Mouse (Mus musculus) frontal cortex, postnatal 10 days (tissue): ENCODE measurements around the gene Aebp1.
A peak's percentile ranks its signal among the peaks of the same experiment; 100 is the strongest.
"Not testable (repeated sequence)": the region's sequence is repeated elsewhere in the genome, so short reads cannot be mapped to it uniquely, and the experiment has no call there.

Source experiments
- DNase-seq, 2 experiments: peaks; one replicate each; pipeline ENCODE4 v3.0.0; 2022; ENCODE audit warnings: low spot score in 2 of 2, mixed read lengths in 1 of 2

Gene Aebp1

GRCm38 (mm10) chr11:5855902-5856301 lies 5.8 kb upstream of the Aebp1 start:
- peak in 1 of 2 experiments; percentile 42 for DNase-seq

GRCm38 (mm10) chr11:5856479-5857130 lies 5.1 kb upstream of the Aebp1 start:
- DNase-seq = no peak

- DNase-seq = no peak
Observed at GRCm38 (mm10) chr11:5858723-5859122, 3.0 kb upstream of the Aebp1 start.

GRCm38 (mm10) chr11:5859883-5860550 lies 1.7 kb upstream of the Aebp1 start:
- DNase-seq = no peak

GRCm38 (mm10) chr11:5860639-5861038 lies 1.1 kb upstream of the Aebp1 start:
- DNase-seq = no peak

- DNase-seq = no peak
Observed at GRCm38 (mm10) chr11:5862394-5863105, 803 bp downstream of the Aebp1 start.

- DNase-seq = no peak
Observed at GRCm38 (mm10) chr11:5867196-5867595, 5.4 kb downstream of the Aebp1 start.

GRCm38 (mm10) chr11:5868324-5868723 lies 6.6 kb downstream of the Aebp1 start:
- no peak for DNase-seq

GRCm38 (mm10) chr11:5869331-5869730 lies 7.6 kb downstream of the Aebp1 start:
- no peak for DNase-seq

GRCm38 (mm10) chr11:5870069-5870468 lies 8.3 kb downstream of the Aebp1 start:
- DNase-seq = no peak

- no peak for DNase-seq
Observed at GRCm38 (mm10) chr11:5872707-5873106, 11.0 kb downstream of the Aebp1 start.

- DNase-seq = no peak
Observed at GRCm38 (mm10) chr11:5873192-5873591, 11.4 kb downstream of the Aebp1 start.

GRCm38 (mm10) chr11:5877421-5877820 lies 15.7 kb downstream of the Aebp1 start:
- no peak for DNase-seq

- DNase-seq = peak; percentile 94 to 97
Observed at GRCm38 (mm10) chr11:5877921-5878526, 16.3 kb downstream of the Aebp1 start, which contains the start of gene Pold2. Pold2 (minus strand) TSS chr11:5878292.

GRCm38 (mm10) chr11:5878661-5879060 lies 16.9 kb downstream of the Aebp1 start:
- DNase-seq = no peak

- peak; percentile 46 to 58 for DNase-seq
Observed at GRCm38 (mm10) chr11:5879905-5880304, 18.2 kb downstream of the Aebp1 start.

- DNase-seq = no peak
Observed at GRCm38 (mm10) chr11:5882518-5882917, 20.8 kb downstream of the Aebp1 start.

- DNase-seq = peak in 1 of 2 experiments; percentile 51
Observed at GRCm38 (mm10) chr11:5886187-5886586, 24.4 kb downstream of the Aebp1 start.

- DNase-seq = no peak
Observed at GRCm38 (mm10) chr11:5887250-5887649, 25.5 kb downstream of the Aebp1 start.

GRCm38 (mm10) chr11:5888563-5888962 lies 26.8 kb downstream of the Aebp1 start:
- not testable (repeated sequence) for DNase-seq

GRCm38 (mm10) chr11:5892151-5892591 lies 30.4 kb downstream of the Aebp1 start:
- DNase-seq = no peak

GRCm38 (mm10) chr11:5892810-5893368 lies 31.1 kb downstream of the Aebp1 start:
- no peak for DNase-seq
